Mouse (Mus musculus): ENCODE measurements around the gene Fxyd6. TPM values are rescaled to one million over a fixed set of nuclear protein-coding genes. Genes with fewer than 3 reads are reported as not detected.

Gene Fxyd6
- total RNA-seq (2015; ENCODE audit: low replicate concordance), result not detected in 2 replicates
- not detected in 2 replicates for total RNA-seq (2017; ENCODE audit: low replicate concordance)

- no peak for ATAC-seq (replicated peaks; ENCODE audit: low FRiP score, poor library complexity, severe bottlenecking)
Observed at GRCm38 (mm10) chr9:45370117-45370561, at the start of gene Fxyd6. TSS of gene Fxyd6 (plus strand) at chr9:45370185.

GRCm38 (mm10) chr9:45321465-45321864 lies 48.5 kb upstream of the Fxyd6 start:
- ATAC-seq (replicated peaks; ENCODE audit: low FRiP score, poor library complexity, severe bottlenecking), result no peak

GRCm38 (mm10) chr9:45321946-45322430 lies 48.0 kb upstream of the Fxyd6 start:
- ATAC-seq (replicated peaks; ENCODE audit: low FRiP score, poor library complexity, severe bottlenecking), result no peak

GRCm38 (mm10) chr9:45326390-45326789 lies 43.6 kb upstream of the Fxyd6 start:
- ATAC-seq (replicated peaks; ENCODE audit: low FRiP score, poor library complexity, severe bottlenecking), result no peak

GRCm38 (mm10) chr9:45328263-45328662 lies 41.7 kb upstream of the Fxyd6 start:
- ATAC-seq (replicated peaks; ENCODE audit: low FRiP score, poor library complexity, severe bottlenecking), result no peak

- no peak for ATAC-seq (replicated peaks; ENCODE audit: low FRiP score, poor library complexity, severe bottlenecking)
Observed at GRCm38 (mm10) chr9:45329577-45329976, 40.4 kb upstream of the Fxyd6 start.

GRCm38 (mm10) chr9:45337406-45337805 lies 32.6 kb upstream of the Fxyd6 start:
- ATAC-seq (replicated peaks; ENCODE audit: low FRiP score, poor library complexity, severe bottlenecking), result no peak

- no peak for ATAC-seq (replicated peaks; ENCODE audit: low FRiP score, poor library complexity, severe bottlenecking)
Observed at GRCm38 (mm10) chr9:45343066-45343465, 26.9 kb upstream of the Fxyd6 start.

GRCm38 (mm10) chr9:45345516-45345915 lies 24.5 kb upstream of the Fxyd6 start:
- ATAC-seq (replicated peaks; ENCODE audit: low FRiP score, poor library complexity, severe bottlenecking), result no peak

GRCm38 (mm10) chr9:45346276-45346675 lies 23.7 kb upstream of the Fxyd6 start:
- no peak for ATAC-seq (replicated peaks; ENCODE audit: low FRiP score, poor library complexity, severe bottlenecking)

GRCm38 (mm10) chr9:45348560-45348959 lies 21.4 kb upstream of the Fxyd6 start:
- no peak for ATAC-seq (replicated peaks; ENCODE audit: low FRiP score, poor library complexity, severe bottlenecking)

- no peak for ATAC-seq (replicated peaks; ENCODE audit: low FRiP score, poor library complexity, severe bottlenecking)
Observed at GRCm38 (mm10) chr9:45349181-45349580, 20.8 kb upstream of the Fxyd6 start.

GRCm38 (mm10) chr9:45349851-45350250 lies 20.1 kb upstream of the Fxyd6 start:
- no peak for ATAC-seq (replicated peaks; ENCODE audit: low FRiP score, poor library complexity, severe bottlenecking)

- ATAC-seq (replicated peaks; ENCODE audit: low FRiP score, poor library complexity, severe bottlenecking), result no peak
Observed at GRCm38 (mm10) chr9:45355192-45355591, 14.8 kb upstream of the Fxyd6 start.

- ATAC-seq (replicated peaks; ENCODE audit: low FRiP score, poor library complexity, severe bottlenecking), result no peak
Observed at GRCm38 (mm10) chr9:45358356-45358755, 11.6 kb upstream of the Fxyd6 start.

- ATAC-seq (replicated peaks; ENCODE audit: low FRiP score, poor library complexity, severe bottlenecking), result no peak
Observed at GRCm38 (mm10) chr9:45362051-45362461, 7.9 kb upstream of the Fxyd6 start.

- ATAC-seq (replicated peaks; ENCODE audit: low FRiP score, poor library complexity, severe bottlenecking), result no peak
Observed at GRCm38 (mm10) chr9:45363639-45364214, 6.3 kb upstream of the Fxyd6 start.

GRCm38 (mm10) chr9:45367716-45368115 lies 2.3 kb upstream of the Fxyd6 start:
- no peak for ATAC-seq (replicated peaks; ENCODE audit: low FRiP score, poor library complexity, severe bottlenecking)

- no peak for ATAC-seq (replicated peaks; ENCODE audit: low FRiP score, poor library complexity, severe bottlenecking)
Observed at GRCm38 (mm10) chr9:45368341-45368901, 1.6 kb upstream of the Fxyd6 start.

GRCm38 (mm10) chr9:45370616-45371336 lies 791 bp downstream of the Fxyd6 start:
- ATAC-seq (replicated peaks; ENCODE audit: low FRiP score, poor library complexity, severe bottlenecking), result no peak

GRCm38 (mm10) chr9:45371337-45371707 lies 1.3 kb downstream of the Fxyd6 start:
- no peak for ATAC-seq (replicated peaks; ENCODE audit: low FRiP score, poor library complexity, severe bottlenecking)

Measured in erythroblast, adult 5-6 weeks (primary cell).